Mouse (Mus musculus) spleen, adult 2 months (tissue): ENCODE measurements around the gene Rasa1. TPM values are rescaled to one million over a fixed set of nuclear protein-coding genes. Genes with fewer than 3 reads are reported as not detected.

Source experiments
- DNase-seq, 2 experiments: peaks; one replicate each; pipeline versions ENCODE4 v3.0.0 to v3.0.0-alpha.2; 2012 to 2021; ENCODE audit warnings: low spot score in 2 of 2, low read depth in 1 of 2
- H3K27ac ChIP-seq: fragments of 200-500 bp; 2 replicates; pipeline ENCODE4 v1.5.1; 2012; ENCODE audit warnings: low read length, inconsistent platforms; ENCODE audit not compliant: insufficient read depth
- H3K27me3 ChIP-seq: fragments of 200-500 bp; 2 replicates; pipeline ENCODE4 v1.6.1; 2012; ENCODE audit warnings: mild to moderate bottlenecking, moderate library complexity, low read length, inconsistent platforms; ENCODE audit not compliant: control insufficient read depth, insufficient read depth
- H3K36me3 ChIP-seq: fragments of 200-500 bp; 2 replicates; pipeline ENCODE4 v1.6.1; 2012; ENCODE audit warnings: mild to moderate bottlenecking, low read length, inconsistent platforms; ENCODE audit not compliant: control insufficient read depth, insufficient read depth
- H3K4me1 ChIP-seq: fragments of 200-500 bp; 2 replicates; pipeline ENCODE4 v1.6.1; 2011; ENCODE audit warnings: inconsistent platforms; ENCODE audit not compliant: control insufficient read depth, insufficient read depth, insufficient read length
- H3K4me3 ChIP-seq: fragments of 200-500 bp; 2 replicates; pipeline ENCODE4 v1.5.1; 2011; ENCODE audit warnings: mild to moderate bottlenecking, inconsistent platforms; ENCODE audit not compliant: insufficient read depth, insufficient read length; ENCODE audit errors: extremely low read depth
- CTCF ChIP-seq: fragments of 200-500 bp; IDR thresholded peaks from 2 replicates; pipeline ENCODE4 v1.5.1; 2011; ENCODE audit warnings: mild to moderate bottlenecking, inconsistent platforms; ENCODE audit not compliant: insufficient read depth, insufficient read length, insufficient replicate concordance; ENCODE audit errors: extremely low read depth
- POLR2A ChIP-seq: fragments of 200-500 bp; IDR thresholded peaks from 2 replicates; pipeline ENCODE4 v1.6.1; 2011; ENCODE audit warnings: low read depth, low read length, inconsistent platforms
- WGBS: fragments of 180-500 bp; shearing (Covaris S2); methylation state at CpG from one replicate; pipeline ENCODE4 v1.1.7; 2018; 5-methylcytosine and 5-hydroxymethylcytosine counted together
- polyA plus RNA-seq: library from polyadenylated mRNA; depleted of rRNA; stranded (reverse); fragments of >200 nt; gene quantifications from 2 replicates; pipeline ENCODE4 v1.2.3, GENCODE M21; 2012; rRNA removed

The Rasa1 gene
- polyA plus RNA-seq, 1 experiment: 5.2 TPM

GRCm38 (mm10) chr13:85210353-85210752 is 78.6 kb downstream of the Rasa1 start:
- no peak overlapping the region for H3K4me3 ChIP-seq
- no peaks in the 10 kb centered on the region for H3K27me3 ChIP-seq
- H3K36me3 ChIP-seq: peaks cover 13% of the 10 kb centered on the region
- no peaks in the 10 kb centered on the region for H3K4me1 ChIP-seq
- no peak for TF ChIP-seq POLR2A
- TF ChIP-seq CTCF: no peak
- WGBS: 83% methylated on average over 1 of the region's 1 CpGs
- DNase-seq: no peak
- H3K27ac ChIP-seq: no peak overlapping the region

- Histone ChIP-seq H3K4me3 (no peak overlapping the region), H3K27me3 (no peaks in the 10 kb centered on the region), H3K27ac (no peak overlapping the region), H3K4me1 (no peaks in the 10 kb centered on the region), H3K36me3 (peaks cover 11% of the 10 kb centered on the region)
- WGBS: 98% methylated on average over 6 of the region's 6 CpGs
- DNase-seq: no peak
- TF ChIP-seq POLR2A: no peak
- TF ChIP-seq CTCF: no peak
Observed at GRCm38 (mm10) chr13:85208656-85209055, 80.3 kb downstream of the Rasa1 start.

GRCm38 (mm10) chr13:85207493-85207892 is 81.4 kb downstream of the Rasa1 start:
- Histone ChIP-seq H3K36me3 (peaks cover 12% of the 10 kb centered on the region), H3K4me3 (no peak overlapping the region), H3K27ac (no peak overlapping the region), H3K4me1 (no peaks in the 10 kb centered on the region), H3K27me3 (no peaks in the 10 kb centered on the region)
- WGBS: 55% methylated on average over 2 of the region's 2 CpGs
- TF ChIP-seq POLR2A: no peak
- TF ChIP-seq CTCF: no peak
- no peak for DNase-seq

- peaks cover 3% of the 10 kb centered on the region; the same call in 1 of the 2 replicates for H3K36me3 ChIP-seq
- no peak overlapping the region for H3K4me3 ChIP-seq
- no peak for DNase-seq
- no peak overlapping the region for H3K27ac ChIP-seq
- whole genome bisulfite sequencing: 90% methylated on average over 2 of the region's 2 CpGs
- H3K4me1 ChIP-seq: no peaks in the 10 kb centered on the region
- no peak for TF ChIP-seq POLR2A
- TF ChIP-seq CTCF: no peak
- H3K27me3 ChIP-seq: no peaks in the 10 kb centered on the region
Observed at GRCm38 (mm10) chr13:85191253-85191652, 97.7 kb downstream of the Rasa1 start.

- under 1% methylated on average over 17 of the region's 17 CpGs for WGBS
- no peak for TF ChIP-seq POLR2A
- no peak for TF ChIP-seq CTCF
- no peaks in the 10 kb centered on the region for H3K27me3 ChIP-seq
- H3K27ac ChIP-seq: peak overlapping the region; percentile 18
- H3K4me1 ChIP-seq: no peaks in the 10 kb centered on the region
- peaks cover 3% of the 10 kb centered on the region; the same call in 1 of the 2 replicates for H3K36me3 ChIP-seq
- DNase-seq: peak; percentile 33 to 35
- H3K4me3 ChIP-seq: peak overlapping the region; percentile 78
Observed at GRCm38 (mm10) chr13:85189644-85190121, 99.2 kb downstream of the Rasa1 start.

- Histone ChIP-seq H3K36me3 (peaks cover 3% of the 10 kb centered on the region; the same call in 1 of the 2 replicates), H3K27ac (peak within 1 kb of the TSS; percentile 18), H3K4me1 (no peaks in the 10 kb centered on the region), H3K27me3 (no peaks in the 10 kb centered on the region), H3K4me3 (peak within 1 kb of the TSS; percentile 78)
- WGBS: 2% methylated on average over 44 of the region's 44 CpGs
- DNase-seq: peak; percentile 71 to 86
- TF ChIP-seq POLR2A (no peak), CTCF (no peak)
Observed at GRCm38 (mm10) chr13:85188903-85189643, 99.9 kb downstream of the Rasa1 start, which contains the start of gene Ccnh. Ccnh (plus strand) TSS chr13:85189408.

Other genes starting within 250 kb of the Rasa1 start
- gene Ccnh, start 99.7 kb downstream of the Rasa1 start, polyA plus RNA-seq: 13.6 and 16.1 TPM in 2 replicates